Mouse (Mus musculus): Measurements from ENCODE around the gene Acbd5.
"Not testable (repeated sequence)": the region's sequence is repeated elsewhere in the genome, so short reads cannot be mapped to it uniquely, and the experiment has no call there.

Gene Acbd5

DNA sequence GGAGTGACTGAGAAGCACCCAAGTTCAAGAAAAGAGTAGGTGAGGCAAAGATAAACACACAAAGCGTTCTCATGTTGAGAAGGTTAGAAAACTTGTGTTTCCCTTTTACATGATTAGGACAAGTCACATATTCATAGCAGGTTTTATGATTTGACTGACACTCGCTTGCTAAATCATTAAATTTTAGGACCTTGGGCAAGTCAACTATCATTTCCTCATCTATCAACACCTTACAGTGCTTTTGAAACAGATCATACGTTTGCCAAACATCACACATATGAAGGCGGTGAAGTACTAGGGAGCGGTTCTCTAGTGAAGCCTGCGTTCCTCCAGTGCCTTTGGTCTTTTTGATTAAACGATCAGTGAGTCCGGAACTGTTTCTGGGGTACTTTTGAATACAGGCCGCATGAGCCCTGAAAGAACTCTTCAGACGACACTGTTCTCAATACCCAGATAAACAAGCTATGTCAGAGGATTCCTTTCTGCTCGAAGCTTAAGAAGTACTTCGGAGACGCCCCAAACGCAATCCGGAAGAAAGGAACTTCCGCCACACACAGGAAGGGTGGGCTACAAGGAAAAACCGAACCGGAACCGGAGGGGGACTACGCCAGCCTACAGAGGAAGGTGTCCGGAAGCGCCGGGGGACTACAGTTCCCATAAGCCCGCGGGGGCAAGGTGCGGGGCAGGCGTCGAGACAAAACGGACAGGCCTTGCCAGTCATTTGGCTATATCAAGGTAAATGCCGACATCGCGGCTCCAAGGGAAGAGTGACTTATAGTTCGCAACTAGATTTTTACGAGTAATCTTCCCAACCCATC lies at the start of gene Acbd5:
TSS of gene Acbd5 (plus strand) at position 616 of the 818 bp plus-strand sequence.
- DNase-seq (ENCODE audit: low spot score), result peak; percentile 85

DNA sequence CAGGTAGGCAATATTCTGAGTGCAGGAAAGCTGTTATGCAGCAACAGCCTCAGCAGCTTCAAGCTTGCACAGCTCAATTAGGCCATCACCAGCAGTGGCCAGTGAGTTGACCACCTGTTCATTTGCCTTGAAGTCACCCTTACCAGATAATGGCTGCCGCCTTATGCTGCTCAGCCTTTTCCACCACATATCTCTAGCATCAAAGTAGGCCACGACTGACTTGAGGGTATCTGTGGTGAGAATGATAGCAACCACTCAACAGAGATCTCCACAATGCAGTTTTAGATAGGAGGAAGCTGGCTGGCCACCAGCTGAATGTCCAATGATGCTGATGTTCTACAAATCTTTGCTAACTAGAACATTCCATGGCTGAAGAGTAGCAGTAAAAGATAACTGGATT lies 48.8 kb upstream of the Acbd5 start:
- DNase-seq (ENCODE audit: low spot score), result no peak

DNA sequence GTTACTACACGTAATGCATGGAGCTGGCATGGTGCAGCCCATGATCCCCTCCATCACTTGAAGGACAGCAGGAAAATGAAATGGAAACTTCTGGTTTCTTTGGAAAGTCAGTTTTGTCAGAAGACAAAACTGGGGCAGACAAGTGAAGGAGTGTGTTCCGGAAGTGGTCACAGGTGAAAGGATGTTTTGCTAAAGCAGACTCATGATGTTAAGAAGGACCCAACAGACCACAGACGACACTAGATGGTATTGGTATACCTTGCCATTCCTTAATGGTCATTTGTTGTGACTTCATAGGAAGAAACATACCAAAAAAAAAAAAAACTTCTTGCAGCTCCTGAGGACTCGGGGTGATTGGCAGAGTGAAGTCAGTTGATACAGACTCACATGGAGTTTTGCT lies 46.6 kb upstream of the Acbd5 start:
- no peak for DNase-seq (ENCODE audit: low spot score)

DNA sequence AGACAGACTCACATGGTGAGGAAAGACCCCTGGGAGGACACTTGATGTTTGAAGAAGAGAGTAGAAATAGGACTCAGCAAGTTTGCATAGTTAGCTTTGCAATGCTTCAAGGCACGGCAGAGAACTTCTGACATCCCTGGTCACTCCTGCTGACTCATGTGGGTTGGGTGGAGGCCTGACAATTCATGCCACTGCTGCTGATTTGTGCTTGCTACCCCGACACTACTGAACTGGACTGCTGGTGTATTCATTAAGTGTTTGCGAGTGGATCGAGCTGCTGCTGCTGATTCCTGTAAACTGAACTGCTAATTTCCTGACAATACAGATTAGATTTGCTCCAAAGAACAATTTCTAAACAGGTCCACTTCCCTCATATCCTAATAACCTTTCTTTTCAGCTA lies 46.2 kb upstream of the Acbd5 start:
- no peak for DNase-seq (ENCODE audit: low spot score)

DNA sequence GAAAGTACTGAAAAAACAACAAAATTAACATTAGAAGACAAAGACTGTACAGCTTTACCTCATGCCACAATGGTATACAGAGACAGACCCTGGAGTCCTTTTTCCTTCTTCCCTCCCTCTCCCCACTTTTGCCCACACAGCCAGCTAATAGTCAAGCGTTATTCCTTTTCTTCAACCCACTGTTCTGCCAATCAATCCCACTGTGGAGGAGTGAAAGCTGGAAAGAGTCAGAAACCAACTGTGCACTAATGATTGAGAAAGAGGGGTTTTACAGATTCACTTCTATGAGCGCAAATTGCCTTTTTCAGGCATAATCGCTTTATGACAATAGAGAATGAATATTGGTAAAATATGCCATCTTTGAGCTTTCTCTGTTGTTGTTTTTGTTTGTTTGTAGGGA lies 44.9 kb upstream of the Acbd5 start:
- DNase-seq (ENCODE audit: low spot score), result no peak

DNA sequence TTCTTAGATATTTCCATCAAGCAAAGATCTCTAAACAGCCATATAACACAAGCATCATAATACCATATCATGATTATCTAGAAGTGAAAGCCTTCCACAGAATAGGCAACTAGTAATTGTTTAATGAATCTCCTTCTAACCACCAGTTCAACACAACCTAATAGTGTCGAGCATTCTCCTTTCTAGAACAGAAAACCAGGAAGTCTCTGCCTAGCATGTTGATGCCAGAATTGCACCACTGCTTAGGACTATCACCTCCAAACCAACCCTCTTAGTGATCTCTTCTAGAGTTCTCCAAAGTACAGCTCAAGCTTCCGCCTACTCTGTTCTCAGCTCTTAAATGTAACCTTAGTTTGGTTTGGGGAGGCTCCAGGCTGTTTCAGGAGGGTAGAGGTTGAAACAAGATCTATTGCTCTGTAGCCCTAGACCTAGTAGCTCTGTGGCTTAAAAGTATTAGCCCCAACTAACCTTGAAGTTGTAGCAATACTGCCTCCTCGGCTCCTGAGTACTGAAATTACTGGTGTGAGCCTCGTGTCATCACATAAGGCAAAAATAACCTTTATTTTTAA lies 44.2 kb upstream of the Acbd5 start:
- no peak for DNase-seq (ENCODE audit: low spot score)

DNA sequence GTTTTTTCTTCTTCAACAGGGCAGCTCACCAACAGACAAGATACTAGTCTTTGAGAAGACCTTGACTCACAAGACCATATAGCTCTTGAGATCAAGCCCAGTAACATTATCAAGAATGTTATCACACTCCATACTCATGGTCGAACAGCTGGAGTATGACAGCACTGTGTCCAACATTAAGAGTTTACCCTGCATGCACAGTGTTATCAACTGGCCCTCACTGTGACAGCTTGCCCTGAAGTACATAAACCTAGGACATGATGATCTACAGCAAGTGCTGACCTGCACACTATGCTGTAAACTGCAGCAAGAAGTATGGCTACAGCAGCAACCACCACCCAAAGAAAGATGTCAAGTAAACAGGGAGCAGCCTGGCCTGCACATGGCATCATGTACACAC lies 41.6 kb upstream of the Acbd5 start:
- DNase-seq (ENCODE audit: low spot score), result no peak

DNA sequence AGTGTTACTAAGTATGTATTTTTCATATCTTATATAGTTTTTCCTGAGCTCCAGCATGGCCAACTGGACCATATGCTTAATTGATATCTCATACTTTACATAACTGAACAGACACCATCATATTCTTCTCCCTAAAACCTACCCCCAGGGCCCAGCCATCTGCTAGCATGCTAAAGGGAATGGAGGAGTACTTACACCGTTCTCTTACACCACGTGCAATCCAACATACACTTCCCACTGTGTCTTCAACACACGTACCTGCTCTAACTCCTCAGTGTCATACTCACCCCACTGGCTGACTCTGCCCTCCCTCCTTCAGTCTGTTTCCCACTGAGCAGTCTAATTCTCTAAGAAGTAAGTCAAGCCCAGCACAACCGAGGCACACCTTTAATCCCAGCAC lies 39.1 kb upstream of the Acbd5 start:
- no peak for DNase-seq (ENCODE audit: low spot score)

DNA sequence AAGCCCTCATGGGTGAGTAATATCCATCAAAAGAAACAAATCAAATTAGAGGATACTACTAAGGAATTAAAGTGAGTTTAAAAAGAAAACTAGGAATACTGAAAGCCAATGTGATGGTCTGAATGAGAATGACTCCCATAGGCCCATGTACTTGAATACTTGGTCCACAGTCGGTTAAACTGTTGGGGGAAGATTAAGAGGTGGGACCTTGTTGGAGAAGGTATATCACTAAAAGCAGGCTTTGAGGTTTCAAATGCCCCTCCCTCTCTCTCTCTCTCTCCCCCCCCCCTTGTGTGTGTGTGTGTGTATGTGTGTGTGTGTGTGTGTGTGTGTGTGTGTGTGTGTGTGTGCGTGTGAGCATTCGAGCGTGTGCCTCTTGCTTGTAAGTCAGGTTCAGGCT lies 37.3 kb upstream of the Acbd5 start:
- DNase-seq (ENCODE audit: low spot score), result no peak

DNA sequence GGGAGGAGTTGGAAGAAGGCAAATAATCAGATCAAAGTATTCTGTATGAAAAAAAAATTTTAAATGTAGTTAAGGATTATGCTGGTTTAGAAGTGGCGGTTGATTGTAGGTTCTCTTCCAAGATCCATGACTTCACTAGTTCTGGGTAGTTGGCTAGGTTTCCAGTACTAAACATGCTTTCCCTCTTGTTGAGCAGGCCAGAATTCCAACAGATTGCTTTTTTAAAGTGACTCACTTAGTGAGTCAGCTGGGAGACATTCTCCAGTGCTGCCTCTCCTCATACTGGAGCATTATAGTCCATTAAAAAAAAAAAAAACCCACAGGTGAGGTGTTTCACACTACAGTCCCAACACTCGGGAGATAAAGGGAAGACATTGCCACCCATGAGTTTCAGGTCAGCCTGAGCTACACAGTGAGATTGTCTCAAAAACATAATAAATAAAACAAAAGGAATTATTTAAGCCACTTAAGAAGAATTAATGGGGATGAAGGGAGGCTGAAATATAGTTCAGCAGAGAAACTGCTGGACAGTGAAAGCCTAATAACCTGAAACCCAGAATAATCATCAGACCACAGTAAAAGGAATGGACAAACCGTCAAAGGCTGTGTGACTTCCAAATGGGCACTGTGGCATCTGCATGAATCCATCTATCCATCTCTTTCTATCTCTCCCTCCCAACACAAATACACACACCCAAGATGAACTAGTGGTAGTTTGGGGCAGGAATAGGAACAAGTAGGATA lies 33.1 kb upstream of the Acbd5 start:
- DNase-seq (ENCODE audit: low spot score), result no peak

DNA sequence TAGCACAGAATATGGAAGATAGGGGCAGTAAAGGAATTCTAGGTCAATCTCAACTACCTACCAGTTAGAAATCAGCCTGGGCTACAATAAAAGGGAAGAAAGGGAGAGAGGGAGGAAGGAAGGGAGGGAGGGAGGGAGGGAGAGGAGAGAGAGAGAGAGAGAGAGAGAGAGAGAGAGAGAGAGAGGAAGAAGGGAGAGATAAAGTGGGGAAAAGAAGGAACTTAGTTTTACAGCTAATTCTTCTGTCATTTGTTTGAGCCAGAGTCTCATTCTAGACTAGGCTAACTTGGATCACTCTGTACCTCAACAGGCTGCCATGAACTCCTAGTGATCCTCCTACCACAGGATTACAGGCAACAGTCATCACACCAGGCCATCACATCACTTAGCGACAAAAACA lies 32.5 kb upstream of the Acbd5 start:
- no peak for DNase-seq (ENCODE audit: low spot score)

DNA sequence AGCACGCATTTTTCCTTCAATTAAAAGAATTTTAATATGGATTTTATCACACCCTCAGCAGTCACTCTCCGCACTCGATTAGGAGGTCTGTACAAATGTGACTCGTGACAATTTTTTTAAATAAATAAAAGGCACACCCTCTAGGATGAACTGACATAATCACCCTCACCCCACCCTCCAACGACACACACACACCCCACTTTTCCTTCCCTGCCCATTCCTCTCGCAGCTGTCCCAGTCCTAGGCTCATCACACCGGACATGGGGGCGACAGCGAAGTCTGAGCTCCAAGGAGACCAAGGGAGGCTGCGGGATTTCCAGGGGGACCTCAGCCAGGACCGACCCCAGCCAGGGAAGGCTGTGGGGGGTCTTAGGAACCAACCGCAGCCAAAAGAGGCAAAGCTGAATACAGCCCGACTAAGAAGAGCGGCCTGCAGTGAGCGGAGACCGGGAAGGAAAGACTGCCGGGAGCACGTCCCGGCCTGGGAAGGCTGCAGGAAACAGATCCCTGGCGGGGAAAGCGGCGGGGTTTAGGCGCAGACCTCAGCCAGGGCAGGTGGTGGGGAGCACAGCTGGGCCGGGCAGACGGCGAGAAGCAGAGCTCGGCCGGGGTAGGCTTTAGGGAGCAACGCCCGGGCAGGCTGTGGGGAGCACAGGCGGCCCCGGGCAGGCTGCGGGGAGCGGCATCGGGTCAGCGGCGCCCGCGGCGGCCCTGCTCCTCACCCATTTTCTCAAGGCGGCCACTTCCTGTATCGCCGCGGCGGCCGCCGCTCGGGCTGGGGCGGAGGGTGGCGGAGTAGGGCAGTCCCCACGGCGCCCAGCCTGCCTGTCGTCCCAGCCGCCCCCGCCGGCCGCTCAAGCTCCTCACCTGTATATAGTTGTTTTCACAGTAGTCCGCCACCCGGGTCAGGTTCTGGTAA lies 28.6 kb upstream of the Acbd5 start:
- peak; percentile 83 for DNase-seq (ENCODE audit: low spot score)

DNA sequence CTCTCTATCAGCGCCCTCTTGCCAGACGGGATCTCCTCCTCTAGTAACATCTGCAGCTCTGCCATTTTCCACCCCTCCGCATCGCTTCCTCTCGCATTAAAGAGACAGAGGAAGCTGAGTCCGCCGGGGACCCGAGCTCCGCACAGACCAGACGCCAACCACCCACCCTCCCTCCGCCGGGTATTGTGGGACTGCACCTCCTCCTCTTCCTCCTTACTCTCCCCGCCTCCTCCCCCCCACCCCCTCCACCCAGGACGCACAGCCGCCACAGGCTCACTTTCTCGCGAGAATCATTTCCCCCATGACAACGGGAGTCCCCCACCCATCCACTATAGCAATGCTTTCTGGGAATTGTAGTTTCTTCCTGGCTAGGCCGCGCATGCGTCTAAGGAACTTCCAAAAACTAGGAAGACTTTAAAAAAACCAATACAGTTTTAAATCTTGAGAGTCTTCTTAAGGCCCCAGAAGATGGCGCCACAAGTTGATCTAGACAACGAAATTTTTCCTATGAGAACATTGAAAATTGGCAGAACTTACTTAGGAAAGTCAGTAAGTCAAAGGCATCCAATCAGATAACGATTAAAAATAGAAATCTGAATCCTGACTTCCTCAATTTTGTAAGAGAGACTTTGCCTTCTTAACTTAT lies 27.8 kb upstream of the Acbd5 start, which contains the start of gene Abi1:
TSS of gene Abi1 (minus strand) at position 241 of the 646 bp plus-strand sequence.
- no peak for DNase-seq (ENCODE audit: low spot score)

DNA sequence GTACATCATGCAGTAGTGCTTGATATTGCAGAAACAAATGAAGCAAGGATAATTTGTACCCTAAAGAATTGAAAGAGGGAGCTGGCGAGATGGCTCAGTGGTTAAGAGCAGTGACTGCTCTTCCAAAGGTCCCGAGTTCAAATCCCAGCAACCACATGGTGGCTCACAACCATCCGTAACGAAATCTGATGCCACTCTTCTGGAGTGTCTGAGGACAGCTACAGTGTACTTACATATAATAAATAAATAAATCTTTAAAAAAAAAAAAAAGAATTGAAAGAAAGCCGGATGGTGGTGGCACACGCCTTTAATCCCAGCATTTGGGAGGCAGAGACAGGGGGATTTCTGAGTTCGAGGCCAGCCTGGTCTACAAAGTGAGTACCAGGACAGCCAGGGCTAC lies 27.3 kb upstream of the Acbd5 start:
- DNase-seq (ENCODE audit: low spot score), result not testable (repeated sequence)

DNA sequence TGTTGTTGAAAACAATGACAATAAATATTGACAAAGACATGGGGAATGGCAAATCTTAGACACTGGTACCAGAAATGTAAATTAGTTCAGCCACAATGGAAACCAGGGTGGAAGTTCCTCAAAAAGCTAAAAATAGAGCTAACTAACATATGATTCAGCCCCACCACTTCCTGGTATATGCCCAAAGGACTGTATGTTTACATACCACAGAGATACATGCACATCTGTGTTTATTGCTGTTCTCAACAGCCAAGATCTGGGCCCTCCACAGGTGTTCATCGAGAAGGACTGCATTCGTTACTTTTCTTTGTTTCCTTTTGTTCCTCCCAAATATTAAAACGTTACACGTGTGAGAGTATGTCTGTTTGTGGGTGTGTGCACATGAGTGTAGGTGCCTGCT lies 26.5 kb upstream of the Acbd5 start:
- DNase-seq (ENCODE audit: low spot score), result no peak

DNA sequence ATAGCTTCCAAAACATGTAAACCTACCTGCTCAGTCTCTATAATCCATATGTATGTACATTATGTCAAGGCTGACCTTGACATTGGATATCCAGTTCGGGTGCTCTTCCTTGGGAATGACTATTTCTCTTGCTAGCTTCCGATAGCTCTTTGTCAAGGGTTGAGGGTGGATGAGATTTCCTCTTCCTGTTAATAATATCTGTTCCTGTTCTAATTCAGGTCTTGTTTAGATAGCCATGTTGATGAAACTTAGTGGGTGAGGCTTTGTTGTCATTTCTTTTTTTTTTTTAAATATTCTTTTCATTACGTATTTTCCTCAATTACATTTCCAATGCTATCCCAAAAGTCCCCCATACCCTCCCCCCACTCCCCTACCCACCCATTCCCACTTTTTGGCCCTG lies 25.8 kb upstream of the Acbd5 start:
- DNase-seq (ENCODE audit: low spot score), result no peak

DNA sequence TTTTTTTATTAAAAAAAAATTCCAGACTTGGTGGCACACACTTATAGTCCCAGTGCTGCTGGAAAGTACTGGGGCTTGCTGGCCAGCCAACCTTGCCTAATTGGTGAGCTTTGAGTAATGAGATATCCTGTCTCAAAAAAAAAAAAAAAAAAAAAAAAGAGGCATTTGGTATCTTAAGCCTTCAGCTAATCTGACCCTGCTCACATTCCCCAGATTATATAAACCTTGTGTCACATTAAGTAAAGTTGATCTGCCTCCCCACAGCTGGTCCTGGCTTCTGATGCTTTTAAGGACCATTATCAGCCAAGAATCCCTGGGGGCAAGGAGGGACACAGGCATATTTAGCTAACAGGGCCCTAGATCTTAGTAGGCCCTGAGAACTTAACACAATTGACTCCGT lies 22.3 kb upstream of the Acbd5 start:
- no peak for DNase-seq (ENCODE audit: low spot score)

DNA sequence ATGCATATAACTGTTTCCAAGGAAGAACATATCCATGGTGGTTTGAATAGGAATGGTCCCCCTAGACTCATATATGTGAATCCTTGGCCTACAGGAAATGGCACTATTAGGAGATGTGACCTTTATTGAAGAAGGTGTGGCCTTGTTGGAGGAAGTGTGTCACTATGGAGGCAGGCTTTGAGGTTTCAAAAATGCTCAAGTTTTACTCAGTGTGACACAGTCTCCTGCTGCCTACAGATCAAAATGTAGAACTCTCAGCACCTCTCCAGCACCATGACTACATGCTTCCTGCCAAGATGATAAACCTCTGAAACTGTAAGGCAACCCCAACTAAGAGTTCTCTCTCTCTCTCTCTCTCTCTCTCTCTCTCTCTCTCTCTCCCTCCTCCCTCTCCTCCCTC lies 20.0 kb upstream of the Acbd5 start:
- no peak for DNase-seq (ENCODE audit: low spot score)

DNA sequence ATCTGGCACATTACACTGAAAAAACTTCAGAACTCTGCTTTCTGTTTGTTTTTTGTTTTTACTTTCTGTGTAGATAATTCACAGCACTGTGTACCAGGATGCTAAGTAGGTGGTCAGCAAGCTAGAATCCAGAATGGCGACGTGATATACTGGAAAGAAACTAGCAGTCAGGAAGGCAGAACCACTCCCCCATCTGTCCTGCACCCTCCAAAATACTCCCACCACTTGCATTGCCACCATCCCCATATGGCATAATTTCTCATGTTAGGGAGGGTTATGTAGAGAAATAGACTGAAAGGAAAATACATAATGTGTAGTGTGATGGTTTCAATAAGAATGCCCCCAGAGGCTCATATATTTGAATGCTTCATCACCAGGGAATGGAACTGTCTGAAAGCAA lies 16.1 kb upstream of the Acbd5 start:
- no peak for DNase-seq (ENCODE audit: low spot score)

DNA sequence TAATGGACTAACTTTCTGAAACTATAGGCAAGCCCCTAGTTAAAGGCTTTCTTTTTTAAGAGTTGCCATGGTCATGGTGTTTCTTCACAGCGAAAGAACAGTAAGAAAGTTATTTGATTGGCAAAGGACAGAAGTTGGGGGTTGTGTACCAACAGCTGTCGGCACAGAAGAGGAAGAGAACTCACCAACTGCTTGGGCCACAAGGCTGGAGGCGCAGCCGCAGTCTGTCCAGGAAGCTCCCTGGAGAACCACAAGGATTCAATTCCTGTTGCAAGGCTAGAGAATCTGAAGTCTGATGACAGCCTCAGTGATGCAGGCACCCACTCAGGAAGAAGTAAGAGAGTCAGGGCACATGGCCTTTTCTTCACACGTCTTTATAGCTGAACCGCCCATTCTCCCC lies 15.4 kb upstream of the Acbd5 start:
- no peak for DNase-seq (ENCODE audit: low spot score)

DNA sequence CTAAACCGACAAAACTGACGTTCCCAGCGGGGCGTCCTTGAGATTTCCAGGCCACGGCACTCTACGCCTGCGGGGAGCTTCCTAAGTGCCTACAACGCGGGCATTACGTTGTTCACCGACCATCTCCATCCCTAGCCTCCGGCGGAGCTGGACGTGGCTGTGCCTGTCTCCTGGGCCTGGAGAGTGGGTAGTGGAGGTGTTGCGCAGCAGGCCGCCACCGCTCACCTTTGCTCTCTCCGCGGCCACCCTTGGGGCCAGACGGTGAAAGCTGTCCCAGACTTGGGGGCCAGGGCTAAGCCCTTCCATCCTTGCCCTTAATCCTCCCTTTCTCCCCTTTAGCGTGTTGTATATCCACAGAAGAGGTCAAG lies 387 bp downstream of the Acbd5 start:
- DNase-seq (ENCODE audit: low spot score), result no peak
